Mouse (Mus musculus) adipocyte (in vitro differentiated cells): Measurements from ENCODE around the gene Ror1.

ENCODE experiments used
- DNase-seq: peaks from one replicate; pipeline ENCODE4 v3.0.0-alpha.2; 2016; ENCODE audit warnings: low spot score

Gene Ror1

GRCm38 (mm10) chr4:100390436-100390835 is 294.8 kb downstream of the Ror1 start:
- DNase-seq: no peak

- no peak for DNase-seq
Observed at GRCm38 (mm10) chr4:100391021-100391420, 295.4 kb downstream of the Ror1 start.

- no peak for DNase-seq
Observed at GRCm38 (mm10) chr4:100393374-100394061, 297.9 kb downstream of the Ror1 start.

- DNase-seq: peak; percentile 12
Observed at GRCm38 (mm10) chr4:100395407-100395806, 299.8 kb downstream of the Ror1 start.

GRCm38 (mm10) chr4:100398079-100398478 is 302.5 kb downstream of the Ror1 start:
- DNase-seq: no peak

- DNase-seq: no peak
Observed at GRCm38 (mm10) chr4:100401078-100401477, 305.5 kb downstream of the Ror1 start.

GRCm38 (mm10) chr4:100401581-100402470 is 306.2 kb downstream of the Ror1 start:
- no peak for DNase-seq

- DNase-seq: peak; percentile 87
Observed at GRCm38 (mm10) chr4:100407261-100407874, 311.8 kb downstream of the Ror1 start.

GRCm38 (mm10) chr4:100409521-100409920 is 313.9 kb downstream of the Ror1 start:
- no peak for DNase-seq

- no peak for DNase-seq
Observed at GRCm38 (mm10) chr4:100411841-100412539, 316.4 kb downstream of the Ror1 start.

- no peak for DNase-seq
Observed at GRCm38 (mm10) chr4:100422756-100423155, 327.2 kb downstream of the Ror1 start.

- DNase-seq: no peak
Observed at GRCm38 (mm10) chr4:100426101-100426500, 330.5 kb downstream of the Ror1 start.

GRCm38 (mm10) chr4:100429371-100429900 is 333.8 kb downstream of the Ror1 start:
- peak; percentile 35 for DNase-seq

GRCm38 (mm10) chr4:100435281-100436168 is 339.9 kb downstream of the Ror1 start:
- DNase-seq: no peak

GRCm38 (mm10) chr4:100436169-100436547 is 340.6 kb downstream of the Ror1 start:
- DNase-seq: no peak

- DNase-seq: no peak
Observed at GRCm38 (mm10) chr4:100446897-100447296, 351.3 kb downstream of the Ror1 start.

GRCm38 (mm10) chr4:100462493-100463120 is 367.0 kb downstream of the Ror1 start:
- DNase-seq: no peak

GRCm38 (mm10) chr4:100478592-100479321 is 383.2 kb downstream of the Ror1 start, which contains the start of gene Ube2u:
TSS of gene Ube2u (plus strand) at chr4:100478849.
- no peak for DNase-seq

- DNase-seq: no peak
Observed at GRCm38 (mm10) chr4:100488447-100488846, 392.9 kb downstream of the Ror1 start.
